ENCODE assay signal across 8 mouse cellular contexts in the genomic region with DNA sequence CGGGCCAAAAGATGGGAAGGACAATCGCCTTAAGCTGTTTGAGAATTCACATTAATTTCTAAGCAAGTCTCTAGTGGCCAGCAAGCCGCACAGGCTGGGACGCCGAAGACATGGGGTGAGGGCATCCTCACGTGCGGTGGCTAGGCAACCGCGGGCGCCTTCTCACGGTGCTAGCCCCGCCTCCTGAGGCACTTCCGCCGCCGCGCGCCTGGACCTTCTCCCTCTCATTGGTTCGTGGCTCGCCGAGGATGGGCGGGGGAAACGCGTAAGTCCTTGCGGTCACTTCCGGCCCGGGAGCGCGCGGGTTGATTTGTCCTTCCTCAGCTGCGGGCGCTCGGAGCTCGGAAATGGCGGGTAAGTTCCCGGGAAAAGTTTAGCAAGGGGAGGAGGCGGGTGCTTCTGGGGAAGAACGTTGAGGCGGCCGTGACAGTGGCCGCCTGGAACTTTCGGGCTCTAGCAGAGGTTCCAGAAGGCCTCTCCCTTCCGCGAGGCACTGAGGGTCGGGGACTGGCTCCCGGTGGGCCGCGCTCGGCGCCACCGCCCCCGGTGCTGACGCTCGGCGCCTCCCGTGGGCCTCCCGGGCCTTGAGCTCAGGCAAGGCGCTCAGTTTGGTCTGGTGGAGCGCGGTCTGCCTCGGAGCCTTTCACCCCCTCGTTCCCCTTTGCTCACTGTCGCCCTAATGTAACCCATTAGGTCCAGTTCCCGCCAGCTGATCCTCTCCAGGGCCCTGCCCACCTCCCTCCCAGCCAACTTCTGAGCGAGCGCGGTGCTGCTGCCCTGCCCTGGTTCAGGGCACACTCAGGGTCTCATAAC. TPM values are rescaled to one million over a fixed set of nuclear protein-coding genes. Genes with fewer than 3 reads are reported as not detected.
A peak's percentile ranks its signal among the peaks of the same experiment; 100 is the strongest.
DNase-seq lines count a peak whose midpoint lies in the region; ATAC-seq and TF ChIP-seq lines count a peak whose summit lies in the region.

A gene (plus strand): TSS at position 8 of the 813 bp plus-strand sequence.

- no peak for TF ChIP-seq CTCF in liver, adult 2 months (IDR thresholded peaks at IDR 0.05; ENCODE audit: low read depth, low read length)

- under 1% methylated on average over 62 of the region's 66 CpGs for WGBS in heart, embryonic 11.5 days (ENCODE audit: insufficient replicate concordance)
- WGBS in kidney, embryonic 16.5 days, result under 1% methylated on average over 54 of the region's 66 CpGs
- WGBS in liver, adult 2 months, result under 1% methylated on average over 64 of the region's 66 CpGs

- peak; percentile 100 for ATAC-seq in erythroblast, adult 5-6 weeks (replicated peaks; ENCODE audit: low FRiP score, poor library complexity, severe bottlenecking)
- peak; percentile 99 for ATAC-seq in heart, embryonic 11.5 days (replicated peaks; ENCODE audit: insufficient number of reproducible peaks, low FRiP score, low TSS enrichment)
- ATAC-seq in kidney, embryonic 16.5 days (ENCODE audit: low FRiP score, low TSS enrichment), result peak; percentile 99

- H3K4me2 ChIP-seq in heart, embryonic 11.5 days, result peak within 1 kb of the TSS; percentile 72
- H3K4me2 ChIP-seq in kidney, embryonic 16.5 days (replicated peaks; ENCODE audit: low read depth, low read length), result peak within 1 kb of the TSS; percentile 73
- H3K4me2 ChIP-seq in myocyte (ENCODE audit: low read depth), result peak within 1 kb of the TSS; percentile 96

- H3K9ac ChIP-seq in heart, embryonic 11.5 days (ENCODE audit: low read depth, low read length), result peak within 1 kb of the TSS; percentile 75
- peak within 1 kb of the TSS; percentile 91 for H3K9ac ChIP-seq in kidney, embryonic 16.5 days (replicated peaks; ENCODE audit: low read length)
- peak within 1 kb of the TSS; percentile 80 for H3K9ac ChIP-seq in liver, adult 2 months (ENCODE audit: low read depth, low read length)

- peak within 1 kb of the TSS; percentile 66 for H3ac ChIP-seq in myocyte (ENCODE audit: control insufficient read depth, insufficient read length)

- H3K36me3 ChIP-seq in heart, embryonic 11.5 days (ENCODE audit: control insufficient read depth, insufficient read depth, low read length), result peaks cover 13% of the 10 kb centered on the region
- H3K36me3 ChIP-seq in kidney, embryonic 16.5 days (ENCODE audit: insufficient read depth, low read length), result 0 out of 2 replicates have a peak, but pooled peaks cover 5% of the 10 kb centered on the region
- H3K36me3 ChIP-seq in liver, adult 2 months (ENCODE audit: control insufficient read depth, insufficient read depth, low read length), result no peaks in the 10 kb centered on the region; the same call in 1 of the 2 replicates
- peaks cover 11% of the 10 kb centered on the region for H3K36me3 ChIP-seq in myocyte (ENCODE audit: control insufficient read depth, insufficient read depth)
- H3K36me3 ChIP-seq in splenic B cell, adult 2 months (ENCODE audit: control insufficient read depth, insufficient read depth, low read length, poor library complexity, severe bottlenecking), result no peaks in the 10 kb centered on the region

- DNase-seq in B cell, adult 2 months, result peak; percentile 96 to 97
- DNase-seq in brain, adult 2 months (ENCODE audit: low read depth, low spot score), result peak; percentile 98
- DNase-seq in liver, adult 2 months (ENCODE audit: extremely low read depth, low read depth, low spot score), result peak; percentile 84
- DNase-seq in splenic B cell, adult 2 months (ENCODE audit: low read depth, low spot score), result peak; percentile 98

- H3K27me3 ChIP-seq in heart, embryonic 11.5 days (ENCODE audit: control insufficient read depth, insufficient read depth, low read length), result no peaks in the 10 kb centered on the region
- no peaks in the 10 kb centered on the region for H3K27me3 ChIP-seq in kidney, embryonic 16.5 days (ENCODE audit: insufficient read depth, low read length)
- no peaks in the 10 kb centered on the region for H3K27me3 ChIP-seq in liver, adult 2 months (ENCODE audit: control insufficient read depth, insufficient read depth, low read length)
- no peaks in the 10 kb centered on the region for H3K27me3 ChIP-seq in myocyte (ENCODE audit: control insufficient read depth, insufficient read depth, insufficient read length)
- no peaks in the 10 kb centered on the region for H3K27me3 ChIP-seq in splenic B cell, adult 2 months (ENCODE audit: control insufficient read depth, insufficient read depth, low read length, poor library complexity, severe bottlenecking)

- H3K9me3 ChIP-seq in heart, embryonic 11.5 days (replicated peaks; ENCODE audit: control insufficient read depth, low read length), result no peaks in the 10 kb centered on the region
- H3K9me3 ChIP-seq in kidney, embryonic 16.5 days (ENCODE audit: low read length), result no peaks in the 10 kb centered on the region

- H3K4me1 ChIP-seq in heart, embryonic 11.5 days (ENCODE audit: control insufficient read depth, insufficient read depth, low read length), result no peaks in the 10 kb centered on the region; the same call in 1 of the 2 replicates
- peaks cover 12% of the 10 kb centered on the region for H3K4me1 ChIP-seq in kidney, embryonic 16.5 days (ENCODE audit: insufficient read depth, low read length)
- H3K4me1 ChIP-seq in liver, adult 2 months (ENCODE audit: control insufficient read depth, insufficient read depth, low read length), result peaks cover 2% of the 10 kb centered on the region; the same call in 1 of the 2 replicates

- H3K27ac ChIP-seq in heart, embryonic 11.5 days (ENCODE audit: low read depth, low read length), result peak within 1 kb of the TSS; percentile 70
- peak within 1 kb of the TSS; percentile 88 for H3K27ac ChIP-seq in kidney, embryonic 16.5 days (ENCODE audit: low read length)
- peak within 1 kb of the TSS; percentile 30 for H3K27ac ChIP-seq in liver, adult 2 months (replicated peaks; ENCODE audit: insufficient read depth, low read depth, low read length)

- H3K79me2 ChIP-seq in liver, adult 2 months (ENCODE audit: control insufficient read depth, insufficient read depth, low read length), result no peaks in the 10 kb centered on the region
- H3K79me2 ChIP-seq in myocyte (ENCODE audit: control insufficient read depth, insufficient read depth), result peaks cover 22% of the 10 kb centered on the region

- H3K4me3 ChIP-seq in heart, embryonic 11.5 days (ENCODE audit: low read depth, low read length), result peak within 1 kb of the TSS; percentile 75
- peak within 1 kb of the TSS; percentile 89 for H3K4me3 ChIP-seq in kidney, embryonic 16.5 days (ENCODE audit: low read length)
- peak within 1 kb of the TSS; percentile 86 for H3K4me3 ChIP-seq in liver, adult 2 months (ENCODE audit: insufficient read depth, low read depth, low read length)
- peak within 1 kb of the TSS; percentile 68 for H3K4me3 ChIP-seq in myocyte

- TF ChIP-seq POLR2A in liver, adult 2 months (IDR thresholded peaks at IDR 0.05; ENCODE audit: extremely low read depth, insufficient read depth, low read length), result no peak
- TF ChIP-seq POLR2A in myocyte (IDR thresholded peaks at IDR 0.05; ENCODE audit: insufficient read length, low read depth), result peak; percentile 87

TF ChIP-seq in myocyte, 11 proteins besides CTCF, POLR2A, EP300 and RAD21:
- TF ChIP-seq MYOD1 (IDR thresholded peaks at IDR 0.05; ENCODE audit: control insufficient read depth in 1 of 3, insufficient read length in 2 of 3, low read depth in 2 of 3) (no peak), USF1 (IDR thresholded peaks at IDR 0.05; ENCODE audit: low read depth) (no peak), MAX (IDR thresholded peaks at IDR 0.05; ENCODE audit: low read depth) (no peak), TCF3 (IDR thresholded peaks at IDR 0.05; ENCODE audit: insufficient read length, low read depth) (no peak), E2F4 (IDR thresholded peaks at IDR 0.05; ENCODE audit: insufficient read depth) (peak; percentile 88), SRF (IDR thresholded peaks at IDR 0.05; ENCODE audit: control insufficient read depth, insufficient read length, low read depth) (peak; percentile 72), MYOG (IDR thresholded peaks at IDR 0.05; ENCODE audit: control insufficient read depth in 1 of 3, insufficient read depth in 1 of 3, insufficient read length in 2 of 3, low read depth in 2 of 3) (no peak), TCF12 (IDR thresholded peaks at IDR 0.05; ENCODE audit: insufficient read depth, poor library complexity, severe bottlenecking) (no peak), POLR2AphosphoS2 (IDR thresholded peaks at IDR 0.05; ENCODE audit: insufficient read length, low read depth) (peak; percentile 78), CEBPB (IDR thresholded peaks at IDR 0.05; ENCODE audit: insufficient read depth, poor library complexity, severe bottlenecking) (no peak)

RNA-seq across cellular contexts. Expression of the gene that starts here (rescaled TPM):
- 35.3 and 48.4 TPM in 2 replicates for total RNA-seq in erythroblast, adult 5-6 weeks (2015; ENCODE audit: low replicate concordance)
- 43.7 and 65.2 TPM in 2 replicates for total RNA-seq in erythroblast, adult 5-6 weeks (2017; ENCODE audit: low replicate concordance)
- polyA plus RNA-seq in heart, embryonic 11.5 days (2014; fragmentation: Nextera tagmentation; extraction: Ambion mirVana), result 140 and 144 TPM in 2 replicates
- 129 and 134 TPM in 2 replicates for polyA plus RNA-seq in kidney, embryonic 16.5 days (2015; fragmentation: Nextera tagmentation; extraction: Ambion mirVana)
- 14.6 and 16.0 TPM in 2 replicates for total RNA-seq in liver, adult 2 months (2014; rRNA removed)
- polyA plus RNA-seq in liver, adult 2 months (2012; rRNA removed), result 2.0 TPM in 2 replicates
- 16.0 TPM for polyA plus RNA-seq in myocyte (2012; fragmentation: generic; extraction: Trizol)

Comparison
In these comparisons a context has a peak if more than half of its experiments do, and no peak if none do; other contexts are left out.
1. Peak in every context shown above with its lines: DNase-seq, ATAC-seq, H3K4me3 ChIP-seq and H3K27ac ChIP-seq.
2. H3K27ac ChIP-seq: peak in every context shown above with its lines; median percentile 88 in kidney, embryonic 16.5 days; 70 in heart, embryonic 11.5 days; 30 in liver, adult 2 months.